Mouse (Mus musculus) megakaryocyte, embryonic 14.5 days (primary cell): Measurements from ENCODE around the gene Fzd7.

Experiments
- FLI1 ChIP-seq: IDR thresholded peaks from 2 replicates; pipeline ENCODE4 v1.6.1; 2012; ENCODE audit warnings: low read length, inconsistent platforms, mixed read lengths
- GATA1 ChIP-seq: IDR thresholded peaks from 3 replicates; pipeline ENCODE4 v1.6.1; 2012; ENCODE audit warnings: mixed read lengths, low read length, inconsistent platforms, borderline replicate concordance

DNA sequence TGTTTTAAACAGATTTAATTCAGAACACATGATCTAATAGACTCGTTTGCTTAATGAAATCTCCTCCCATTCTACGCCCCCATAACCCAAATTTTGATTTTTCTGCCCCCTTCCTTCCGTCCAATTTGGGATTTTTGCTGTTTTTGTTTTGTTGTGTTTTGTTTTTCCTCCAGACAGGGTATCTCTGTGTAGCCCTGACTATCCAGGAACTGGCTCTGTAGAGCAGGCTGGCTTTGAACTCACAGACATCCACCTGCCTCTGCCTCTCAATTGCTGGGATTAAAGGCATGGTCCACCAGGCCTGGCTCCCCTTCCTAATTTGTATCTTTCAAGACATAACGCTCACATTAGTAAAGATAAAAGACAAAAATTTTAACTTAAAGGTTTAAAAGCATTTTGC lies 3.6 kb downstream of the Fzd7 start:
- TF ChIP-seq GATA1 (no peak), FLI1 (no peak)
